Mouse (Mus musculus) embryonic fibroblast, embryonic 13.5 days (primary cell): ENCODE data around the gene BC037034.

Experiments used
- CTCF ChIP-seq: IDR thresholded peaks from 2 replicates; pipeline ENCODE4 v1.5.1; 2011; ENCODE audit warnings: mild to moderate bottlenecking, control low read depth, low read length, moderate library complexity, borderline replicate concordance; ENCODE audit not compliant: insufficient read depth
- POLR2A ChIP-seq: IDR thresholded peaks from 2 replicates; pipeline ENCODE4 v1.6.1; 2011; ENCODE audit warnings: low read depth, mild to moderate bottlenecking, control low read depth, low read length, moderate library complexity

- TF ChIP-seq CTCF (no peak), POLR2A (no peak)
Observed at GRCm38 (mm10) chr5:138253061-138253460, 10.8 kb downstream of the BC037034 start.
